Mouse (Mus musculus) testis, postnatal 14 days (tissue): ENCODE results near the gene Uqcc1.
"Not testable (repeated sequence)": the region's sequence is repeated elsewhere in the genome, so short reads cannot be mapped to it uniquely, and the experiment has no call there.

Experiments used
- DNase-seq: peaks from one replicate; pipeline ENCODE4 v3.0.0; 2021; ENCODE audit warnings: low spot score

Uqcc1 gene

GRCm38 (mm10) chr2:155928711-155929345 is 1.3 kb downstream of the Uqcc1 start:
- no peak for DNase-seq

DNA sequence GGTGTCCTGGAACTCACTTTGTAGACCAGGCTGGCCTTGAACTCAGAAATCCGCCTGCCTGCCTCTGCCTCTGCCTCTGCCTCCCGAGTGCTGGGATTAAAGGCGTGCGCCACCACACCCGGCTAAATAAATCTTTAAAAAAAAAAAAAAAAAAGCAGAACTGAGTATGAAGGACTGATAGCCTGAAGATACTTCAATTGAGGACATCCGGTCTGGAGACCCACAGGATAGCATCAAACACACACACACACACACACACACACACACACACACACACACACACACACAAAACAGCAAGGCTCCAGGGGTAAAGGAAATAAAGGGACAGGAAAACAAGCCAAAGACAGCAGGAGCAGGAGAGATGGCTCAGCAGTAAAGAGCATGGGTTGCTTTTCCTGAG is 4.9 kb downstream of the Uqcc1 start:
- not testable (repeated sequence) for DNase-seq

DNA sequence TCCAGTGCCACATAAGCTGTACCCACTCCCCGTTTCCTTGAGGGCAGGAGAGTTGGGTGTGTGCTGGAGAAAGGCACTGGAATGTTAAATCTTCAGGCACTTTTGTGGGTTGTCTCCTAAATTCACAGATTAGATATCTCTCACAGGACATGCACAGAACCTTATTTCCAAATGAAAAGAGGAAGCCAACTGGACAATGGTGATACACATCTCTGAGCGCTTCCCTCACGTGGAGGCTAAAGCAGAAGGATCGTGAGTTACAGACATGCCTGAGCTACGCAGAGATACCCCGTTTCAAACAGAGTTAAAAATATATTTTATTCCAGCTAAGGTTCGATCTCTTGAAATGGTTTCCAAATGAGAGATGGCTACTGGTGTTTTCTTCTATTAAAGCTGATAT is 7.0 kb downstream of the Uqcc1 start:
- no peak for DNase-seq

GRCm38 (mm10) chr2:155914684-155915083 is 15.4 kb downstream of the Uqcc1 start:
- DNase-seq: no peak

DNA sequence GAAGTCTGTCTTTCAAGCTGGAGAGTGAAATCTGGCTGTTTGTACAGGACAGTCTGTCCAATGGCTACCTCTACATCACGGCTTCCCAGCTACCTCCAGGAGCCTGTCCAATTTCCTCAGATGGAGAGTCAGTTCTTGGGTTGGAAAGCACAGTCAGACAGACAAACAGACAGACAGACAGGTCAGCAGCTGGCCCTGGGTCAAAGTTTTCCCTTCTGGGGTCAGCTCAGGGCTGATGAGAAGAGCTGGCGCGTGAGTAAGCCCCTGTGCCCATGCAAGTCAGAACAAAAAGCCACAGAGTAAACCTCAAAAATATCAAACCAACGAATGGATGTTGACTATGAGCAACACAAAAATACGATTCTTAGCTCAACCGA is 26.5 kb downstream of the Uqcc1 start:
- no peak for DNase-seq

GRCm38 (mm10) chr2:155902989-155903631 is 27.0 kb downstream of the Uqcc1 start:
- DNase-seq: no peak

- no peak for DNase-seq
Observed at GRCm38 (mm10) chr2:155895046-155895735, 34.9 kb downstream of the Uqcc1 start.

DNA sequence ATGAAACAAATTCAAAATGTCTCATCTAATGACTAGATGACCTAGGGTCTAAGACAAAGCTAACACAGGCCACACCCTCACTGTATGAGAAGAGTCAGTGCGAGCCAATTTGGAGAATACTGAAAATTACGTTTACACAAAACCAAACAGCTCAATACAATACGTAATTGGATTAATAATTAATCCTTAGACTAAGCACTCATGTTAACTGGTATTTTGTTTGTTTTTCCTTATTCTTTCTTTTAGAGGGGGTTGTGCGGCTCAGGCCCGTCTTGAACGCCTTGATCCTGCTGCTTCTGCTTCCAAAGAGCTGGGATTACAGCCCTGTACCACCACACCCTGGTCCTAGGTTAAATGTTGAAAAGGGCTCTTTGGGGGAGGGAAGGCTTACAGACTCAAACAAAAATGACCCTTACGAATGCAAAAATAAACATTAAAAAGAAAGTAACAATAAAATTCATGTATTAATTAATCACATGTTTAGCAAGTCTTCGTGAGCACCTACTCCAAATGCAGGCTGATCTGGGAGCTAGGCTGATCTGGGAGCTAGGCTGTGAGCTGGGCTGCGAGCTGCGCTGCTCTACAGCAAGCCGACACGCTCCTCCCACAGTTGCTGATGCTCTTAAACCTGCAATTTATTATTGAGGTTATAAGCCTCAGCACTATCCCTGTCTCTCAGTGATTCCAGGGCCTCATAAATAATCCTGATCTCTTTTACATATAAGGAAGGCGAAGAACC is 35.6 kb downstream of the Uqcc1 start:
- DNase-seq: no peak

DNA sequence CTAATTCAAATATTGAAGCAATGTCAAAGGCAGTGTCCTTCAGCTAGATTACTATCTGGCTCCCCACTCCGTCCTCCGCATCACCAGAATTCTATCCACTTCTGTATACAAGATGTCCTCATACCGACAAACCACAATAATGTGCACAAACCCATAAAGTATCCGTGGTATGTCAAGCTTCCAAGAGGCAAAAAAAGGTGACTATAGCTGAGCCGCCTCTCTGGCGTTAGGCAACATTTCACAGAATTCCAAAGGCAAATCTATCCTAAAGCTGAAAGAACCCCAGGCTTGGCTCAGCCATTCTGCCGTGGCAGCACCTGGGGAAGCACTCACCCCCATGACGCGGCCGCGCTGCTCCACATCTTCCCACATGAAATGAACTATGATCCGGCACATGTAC is 43.3 kb downstream of the Uqcc1 start:
- no peak for DNase-seq

- DNase-seq: no peak
Observed at GRCm38 (mm10) chr2:155885271-155885697, 44.8 kb downstream of the Uqcc1 start.

GRCm38 (mm10) chr2:155882087-155882486 is 48.0 kb downstream of the Uqcc1 start:
- DNase-seq: no peak

DNA sequence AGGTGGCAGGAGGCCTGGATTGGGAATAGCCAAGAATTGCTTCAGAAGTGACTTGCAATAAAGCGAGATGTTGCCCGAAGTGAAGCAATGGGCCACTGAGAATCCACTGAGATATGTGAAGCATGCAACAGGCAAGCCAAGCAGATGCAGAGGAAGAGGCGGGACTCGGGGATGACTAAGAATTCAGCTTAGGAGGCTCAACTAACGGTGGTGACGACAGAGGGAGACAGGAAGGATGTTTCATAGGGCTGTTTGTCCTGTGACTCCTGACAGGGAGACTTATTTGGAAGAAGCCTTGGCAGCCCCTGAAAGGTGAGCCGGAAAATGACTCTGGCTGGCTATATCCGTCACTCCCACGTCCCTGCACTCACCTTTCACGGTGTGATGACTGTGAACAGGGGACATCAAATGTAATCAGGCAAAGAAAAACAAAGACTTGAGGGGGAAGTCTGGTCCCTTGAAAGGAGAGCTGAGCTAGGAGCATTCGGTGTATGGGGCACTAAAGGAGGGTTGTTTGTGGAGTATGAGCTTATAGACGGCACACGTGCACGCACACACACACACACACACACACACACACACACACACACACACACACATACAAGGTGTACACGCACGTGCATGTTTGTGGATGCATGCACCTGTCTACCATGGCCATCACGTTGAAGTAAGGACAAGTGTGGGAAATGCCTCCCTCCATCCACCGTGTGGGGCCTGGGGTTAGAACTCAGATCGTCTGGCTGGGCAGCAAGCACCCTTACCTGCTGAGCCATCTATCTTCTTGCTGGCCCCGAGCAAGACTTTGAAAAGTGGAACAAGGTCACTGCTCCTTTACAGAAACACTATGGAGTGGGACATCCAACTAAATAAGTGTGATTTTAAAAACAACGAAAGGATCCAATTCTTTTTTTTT is 50.9 kb downstream of the Uqcc1 start:
- no peak for DNase-seq

GRCm38 (mm10) chr2:155873636-155874035 is 56.5 kb downstream of the Uqcc1 start:
- no peak for DNase-seq

- no peak for DNase-seq
Observed at GRCm38 (mm10) chr2:155872930-155873507, 57.1 kb downstream of the Uqcc1 start.

DNA sequence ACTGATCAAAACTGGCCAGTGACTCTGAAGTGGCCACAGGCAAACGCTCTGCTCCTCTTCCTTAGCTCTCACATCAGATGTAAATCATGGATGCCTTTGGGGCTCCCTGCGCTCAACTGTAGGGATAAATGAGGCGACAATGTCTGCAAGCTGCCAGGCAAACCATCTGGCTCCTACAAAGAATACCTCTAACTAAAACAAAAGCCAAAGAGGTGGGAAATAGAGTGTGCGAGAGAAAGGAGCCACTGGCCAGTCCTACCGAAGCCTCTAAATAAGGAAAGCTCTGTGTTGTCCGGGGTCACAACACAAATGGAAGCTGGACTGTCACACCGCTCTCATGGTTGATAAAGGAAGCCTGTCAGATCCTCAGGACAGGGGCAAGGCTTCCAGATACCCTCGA is 57.6 kb downstream of the Uqcc1 start:
- DNase-seq: no peak

GRCm38 (mm10) chr2:155869772-155870171 is 60.3 kb downstream of the Uqcc1 start:
- no peak for DNase-seq

DNA sequence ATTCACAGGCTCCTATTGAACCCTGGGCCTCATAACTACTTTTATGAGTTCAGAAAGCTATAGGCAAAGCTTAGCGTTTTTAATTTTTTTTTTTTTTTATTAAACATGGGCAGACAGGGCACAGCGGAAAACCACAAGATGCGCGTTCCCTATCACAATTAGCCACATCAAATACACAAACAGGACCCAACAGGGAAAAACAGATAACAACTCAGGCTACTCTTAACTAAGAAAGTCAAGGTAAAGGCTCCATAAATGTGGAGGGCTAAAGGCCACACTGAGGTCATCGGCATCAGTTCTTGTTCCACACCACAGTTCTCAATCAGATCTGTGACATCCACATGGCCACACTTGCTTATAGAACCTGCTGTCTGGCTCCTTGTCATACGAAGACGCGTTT is 61.8 kb downstream of the Uqcc1 start:
- no peak for DNase-seq

GRCm38 (mm10) chr2:155863301-155863867 is 66.7 kb downstream of the Uqcc1 start:
- DNase-seq: no peak

DNA sequence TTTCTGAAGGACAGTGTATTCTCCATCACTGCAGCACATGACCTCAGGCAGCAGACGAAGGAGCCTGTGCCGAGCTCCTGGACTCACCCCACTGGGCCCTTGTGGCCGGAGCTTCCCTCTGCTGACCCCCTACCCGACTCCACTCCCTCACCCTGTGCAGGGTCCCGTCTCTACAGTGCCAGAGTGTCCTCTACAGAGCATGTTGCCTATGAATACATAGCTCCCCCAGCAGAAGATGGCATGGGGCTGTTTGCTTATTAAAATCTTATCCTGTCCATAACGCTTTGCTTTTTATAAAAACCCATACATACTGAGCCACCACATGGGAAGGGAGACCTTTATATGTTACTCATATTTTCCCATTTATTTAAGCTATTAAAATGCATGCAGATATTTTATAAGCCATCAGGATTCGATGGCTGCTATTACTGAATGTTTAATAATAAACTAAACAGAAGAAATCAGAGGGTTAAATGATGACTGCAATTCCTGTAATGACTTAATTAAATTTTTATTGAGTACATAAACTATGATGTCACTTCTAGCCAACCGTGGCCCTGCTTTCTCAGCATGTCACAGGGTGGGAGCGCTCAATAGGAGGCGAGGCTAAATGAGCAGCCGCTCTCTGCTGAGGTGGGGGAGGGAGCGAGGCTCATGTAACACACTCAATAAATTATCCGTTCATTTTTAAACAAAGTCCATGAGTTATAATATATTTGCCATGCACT is 67.4 kb downstream of the Uqcc1 start:
- DNase-seq: no peak

DNA sequence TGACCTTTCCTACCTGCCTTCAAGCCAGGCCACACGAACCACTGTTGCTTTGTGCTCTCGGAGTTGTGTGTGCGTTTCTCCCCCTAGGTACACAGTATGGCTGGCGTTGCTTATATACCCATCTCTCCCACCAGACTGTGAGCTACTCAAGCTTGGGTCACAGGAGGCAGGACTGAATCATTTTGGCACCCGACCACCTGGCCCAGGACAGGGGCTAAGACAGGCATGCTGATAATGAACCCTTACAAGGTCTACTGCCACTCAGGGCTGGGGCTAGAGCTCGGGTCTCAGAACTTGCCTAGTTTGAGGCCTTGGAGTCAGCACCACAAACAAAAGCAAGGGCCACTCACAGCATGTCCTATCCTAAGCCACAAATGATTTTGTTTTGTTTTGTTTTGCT is 68.5 kb downstream of the Uqcc1 start:
- no peak for DNase-seq
